Mouse (Mus musculus) right cerebral cortex, postnatal 14 days (tissue): ENCODE data around the gene Capza1.
"Not testable (repeated sequence)": the region's sequence is repeated elsewhere in the genome, so short reads cannot be mapped to it uniquely, and the experiment has no call there.

ENCODE experiments used
- DNase-seq: peaks from one replicate; pipeline ENCODE4 v3.0.0; 2022

Gene Capza1

GRCm38 (mm10) chr3:104863786-104864650 lies at the start of gene Capza1, which contains the start of gene St7l:
Capza1 (minus strand) TSS chr3:104864505.
St7l (plus strand) TSS chr3:104864005.
- DNase-seq = peak; percentile 89

GRCm38 (mm10) chr3:104909195-104909594 lies 44.9 kb upstream of the Capza1 start:
- no peak for DNase-seq

- DNase-seq = no peak
These were observed 41.7 kb upstream of the Capza1 start for GRCm38 (mm10) chr3:104906007-104906406.

- no peak for DNase-seq
These were observed 41.1 kb upstream of the Capza1 start for GRCm38 (mm10) chr3:104905389-104905788.

- no peak for DNase-seq
These were observed 36.8 kb upstream of the Capza1 start for GRCm38 (mm10) chr3:104901154-104901553.

GRCm38 (mm10) chr3:104896141-104896540 lies 31.8 kb upstream of the Capza1 start:
- DNase-seq = no peak

GRCm38 (mm10) chr3:104888585-104888984 lies 24.3 kb upstream of the Capza1 start:
- DNase-seq = no peak

- DNase-seq = no peak
These were observed 5.3 kb upstream of the Capza1 start for GRCm38 (mm10) chr3:104869611-104870010.

- not testable (repeated sequence) for DNase-seq
These were observed 2.4 kb upstream of the Capza1 start for GRCm38 (mm10) chr3:104866674-104867073.

GRCm38 (mm10) chr3:104865341-104865788 lies 1.1 kb upstream of the Capza1 start:
- DNase-seq = no peak

- DNase-seq = peak; percentile 86
These were observed 491 bp upstream of the Capza1 start for GRCm38 (mm10) chr3:104864651-104865340.

- DNase-seq = no peak
These were observed 5.7 kb downstream of the Capza1 start for GRCm38 (mm10) chr3:104858560-104858959.

- DNase-seq = no peak
These were observed 8.2 kb downstream of the Capza1 start for GRCm38 (mm10) chr3:104856106-104856505.

- DNase-seq = no peak
These were observed 9.4 kb downstream of the Capza1 start for GRCm38 (mm10) chr3:104854866-104855265.

- no peak for DNase-seq
These were observed 9.8 kb downstream of the Capza1 start for GRCm38 (mm10) chr3:104854465-104854864.

GRCm38 (mm10) chr3:104846601-104847000 lies 17.7 kb downstream of the Capza1 start:
- no peak for DNase-seq

- DNase-seq = no peak
These were observed 23.3 kb downstream of the Capza1 start for GRCm38 (mm10) chr3:104841049-104841448.

- DNase-seq = no peak
These were observed 28.5 kb downstream of the Capza1 start for GRCm38 (mm10) chr3:104835797-104836196.

GRCm38 (mm10) chr3:104822413-104822812 lies 41.9 kb downstream of the Capza1 start:
- DNase-seq = no peak

- no peak for DNase-seq
These were observed 43.9 kb downstream of the Capza1 start for GRCm38 (mm10) chr3:104820426-104820825.

- no peak for DNase-seq
These were observed 45.6 kb downstream of the Capza1 start for GRCm38 (mm10) chr3:104818749-104819134.

- DNase-seq = peak; percentile 52
These were observed 46.1 kb downstream of the Capza1 start, which contains the start of gene Mov10 for GRCm38 (mm10) chr3:104817991-104818748. Mov10 (minus strand) TSS chr3:104818563.

GRCm38 (mm10) chr3:104817481-104817990 lies 46.8 kb downstream of the Capza1 start:
- peak; percentile 63 for DNase-seq
